8 mouse cellular contexts compared by ENCODE assay signal in genomic region chr9:21030055-21030600, GRCm38 (mm10). TPM values are rescaled to one million over a fixed set of nuclear protein-coding genes. Genes with fewer than 3 reads are reported as not detected.
DNase-seq lines count a peak whose midpoint lies in the region; ATAC-seq lines count a peak whose summit lies in the region.

No protein-coding gene starts in this region.

- H3K9ac ChIP-seq in lung, embryonic 16.5 days (ENCODE audit: low read length) = peak overlapping the region; percentile 63
- H3K9ac ChIP-seq in embryonic facial prominence, embryonic 14.5 days (ENCODE audit: low read depth, low read length) = no peak overlapping the region
- no peak overlapping the region for H3K9ac ChIP-seq in neural tube, embryonic 15.5 days (replicated peaks)

- no peaks in the 10 kb centered on the region for H3K36me3 ChIP-seq in lung, embryonic 16.5 days (ENCODE audit: control insufficient read depth, insufficient read depth, low read length)
- no peaks in the 10 kb centered on the region for H3K36me3 ChIP-seq in embryonic facial prominence, embryonic 14.5 days (ENCODE audit: control insufficient read depth, insufficient read depth, low read length)
- H3K36me3 ChIP-seq in limb, embryonic 10.5 days = no peaks in the 10 kb centered on the region
- no peaks in the 10 kb centered on the region for H3K36me3 ChIP-seq in neural tube, embryonic 15.5 days

- no peak for DNase-seq in lung, postnatal 25 days (ENCODE audit: low spot score)
- DNase-seq in embryonic facial prominence, embryonic 14.5 days (ENCODE audit: low spot score) = no peak
- DNase-seq in limb, embryonic 10.5 days (ENCODE audit: low spot score) = no peak
- DNase-seq in gastrocnemius, postnatal 36 days = no peak
- no peak for DNase-seq in right cerebral cortex, postnatal 36 days (ENCODE audit: low spot score in 2 of 2)
- no peak for DNase-seq in embryo, embryonic 11 days

- H3K27ac ChIP-seq in lung, embryonic 16.5 days (ENCODE audit: low read length) = no peak overlapping the region; the same call in 1 of the 2 replicates
- H3K27ac ChIP-seq in embryonic facial prominence, embryonic 14.5 days (replicated peaks; ENCODE audit: low read depth, low read length) = no peak overlapping the region
- H3K27ac ChIP-seq in limb, embryonic 10.5 days = no peak overlapping the region
- no peak overlapping the region for H3K27ac ChIP-seq in neural tube, embryonic 15.5 days (replicated peaks)

- peaks cover 48% of the 10 kb centered on the region for H3K4me1 ChIP-seq in lung, embryonic 16.5 days (replicated peaks; ENCODE audit: control insufficient read depth, insufficient read depth, low read length)
- peaks cover 33% of the 10 kb centered on the region for H3K4me1 ChIP-seq in embryonic facial prominence, embryonic 14.5 days (ENCODE audit: control insufficient read depth, insufficient read depth, low read length)
- H3K4me1 ChIP-seq in limb, embryonic 10.5 days = peaks cover 62% of the 10 kb centered on the region
- H3K4me1 ChIP-seq in neural tube, embryonic 15.5 days = peaks cover 59% of the 10 kb centered on the region

- H3K4me2 ChIP-seq in lung, embryonic 16.5 days (ENCODE audit: low read depth, low read length) = peak overlapping the region; percentile 98
- peak overlapping the region; percentile 73 for H3K4me2 ChIP-seq in embryonic facial prominence, embryonic 14.5 days (ENCODE audit: low read depth, low read length)
- H3K4me2 ChIP-seq in neural tube, embryonic 15.5 days = peak overlapping the region; percentile 86

- H3K9me3 ChIP-seq in lung, embryonic 16.5 days (ENCODE audit: control insufficient read depth, low read length) = no peaks in the 10 kb centered on the region
- no peaks in the 10 kb centered on the region for H3K9me3 ChIP-seq in embryonic facial prominence, embryonic 14.5 days (ENCODE audit: control insufficient read depth, low read length)
- no peaks in the 10 kb centered on the region for H3K9me3 ChIP-seq in limb, embryonic 10.5 days (replicated peaks)
- no peaks in the 10 kb centered on the region for H3K9me3 ChIP-seq in neural tube, embryonic 15.5 days (replicated peaks)

- H3K27me3 ChIP-seq in lung, embryonic 16.5 days (ENCODE audit: control insufficient read depth, insufficient read depth, low read depth, low read length) = peaks cover 34% of the 10 kb centered on the region
- peaks cover 61% of the 10 kb centered on the region for H3K27me3 ChIP-seq in embryonic facial prominence, embryonic 14.5 days (replicated peaks; ENCODE audit: control insufficient read depth, insufficient read depth, low read length)
- peaks cover 96% of the 10 kb centered on the region for H3K27me3 ChIP-seq in limb, embryonic 10.5 days (ENCODE audit: low read depth, poor library complexity, severe bottlenecking)
- H3K27me3 ChIP-seq in neural tube, embryonic 15.5 days (replicated peaks) = peaks cover 73% of the 10 kb centered on the region

- intact Hi-C loops in gastrocnemius, postnatal 36 days (cut with DNase I) = loop anchor here (5.0 kb wide), 1 partner anchor 107 kb away; no protein-coding TSS in a partner anchor

- peak overlapping the region; percentile 65 for H3K4me3 ChIP-seq in lung, embryonic 16.5 days (ENCODE audit: low read length)
- peak overlapping the region; percentile 52 for H3K4me3 ChIP-seq in embryonic facial prominence, embryonic 14.5 days (ENCODE audit: low read depth, low read length)
- H3K4me3 ChIP-seq in limb, embryonic 10.5 days = peak overlapping the region; percentile 56
- H3K4me3 ChIP-seq in neural tube, embryonic 15.5 days (replicated peaks) = 0 out of 2 replicates have a peak overlapping the region, but pooled peaks have one; percentile 22

- 24% methylated on average over 22 of the region's 22 CpGs for whole genome bisulfite sequencing in lung, embryonic 16.5 days
- WGBS in embryonic facial prominence, embryonic 14.5 days = 34% methylated on average over 21 of the region's 22 CpGs
- 21% methylated on average over 22 of the region's 22 CpGs for WGBS in limb, embryonic 10.5 days
- WGBS in neural tube, embryonic 15.5 days = 24% methylated on average over 22 of the region's 22 CpGs

- ATAC-seq in lung, embryonic 16.5 days (ENCODE audit: low read depth) = no peak
- no peak for ATAC-seq in embryonic facial prominence, embryonic 14.5 days (ENCODE audit: low read depth)
- no peak for ATAC-seq in neural tube, embryonic 15.5 days (ENCODE audit: low FRiP score)

RNA-seq across cellular contexts. Expression of gene Icam4, which starts 1.0 kb away (rescaled TPM):
- polyA plus RNA-seq in lung, embryonic 16.5 days (2015; fragmentation: Nextera tagmentation; extraction: Ambion mirVana) = 2.2 and 4.2 TPM in 2 replicates
- 0.65 and 0.69 TPM in 2 replicates for polyA plus RNA-seq in embryonic facial prominence, embryonic 14.5 days (2014; fragmentation: Nextera tagmentation; extraction: Ambion mirVana)
- 5.1 and 5.4 TPM in 2 replicates for polyA plus RNA-seq in limb, embryonic 10.5 days (2016; fragmentation: Nextera tagmentation; extraction: Ambion mirVana)
- polyA plus RNA-seq in neural tube, embryonic 15.5 days (2015; fragmentation: Nextera tagmentation; extraction: Ambion mirVana) = 0.54 TPM in 1 of 2 replicates, not detected in the other
- 1 to 10 TPM; 1.2 to 1.7 TPM for total RNA-seq in gastrocnemius, postnatal 36 days (2021)

RNA-seq across cellular contexts. Expression of gene Icam5, which starts 1.7 kb away (rescaled TPM):
- polyA plus RNA-seq in lung, embryonic 16.5 days (2015; fragmentation: Nextera tagmentation; extraction: Ambion mirVana) = 0.24 and 0.33 TPM in 2 replicates
- 0.19 TPM in 1 of 2 replicates, not detected in the other for polyA plus RNA-seq in embryonic facial prominence, embryonic 14.5 days (2014; fragmentation: Nextera tagmentation; extraction: Ambion mirVana)
- polyA plus RNA-seq in limb, embryonic 10.5 days (2016; fragmentation: Nextera tagmentation; extraction: Ambion mirVana) = 0.05 TPM in 1 of 2 replicates, not detected in the other
- 1.8 and 2.0 TPM in 2 replicates for polyA plus RNA-seq in neural tube, embryonic 15.5 days (2015; fragmentation: Nextera tagmentation; extraction: Ambion mirVana)
- total RNA-seq in gastrocnemius, postnatal 36 days (2021) = not detected

RNA-seq across cellular contexts. Expression of gene Icam1, which starts 14.3 kb away (rescaled TPM):
- polyA plus RNA-seq in lung, embryonic 16.5 days (2015; fragmentation: Nextera tagmentation; extraction: Ambion mirVana) = 76.2 and 93.0 TPM in 2 replicates
- polyA plus RNA-seq in embryonic facial prominence, embryonic 14.5 days (2014; fragmentation: Nextera tagmentation; extraction: Ambion mirVana) = 18.6 and 20.0 TPM in 2 replicates
- 6.2 and 7.6 TPM in 2 replicates for polyA plus RNA-seq in limb, embryonic 10.5 days (2016; fragmentation: Nextera tagmentation; extraction: Ambion mirVana)
- polyA plus RNA-seq in neural tube, embryonic 15.5 days (2015; fragmentation: Nextera tagmentation; extraction: Ambion mirVana) = 4.2 and 16.9 TPM in 2 replicates
- 1 to 10 TPM; 1.9 to 2.1 TPM for total RNA-seq in gastrocnemius, postnatal 36 days (2021)

RNA-seq across cellular contexts. Expression of gene Mrpl4, which starts 27.6 kb away (rescaled TPM):
- 156 TPM in 2 replicates for polyA plus RNA-seq in lung, embryonic 16.5 days (2015; fragmentation: Nextera tagmentation; extraction: Ambion mirVana)
- 110 and 119 TPM in 2 replicates for polyA plus RNA-seq in embryonic facial prominence, embryonic 14.5 days (2014; fragmentation: Nextera tagmentation; extraction: Ambion mirVana)
- polyA plus RNA-seq in limb, embryonic 10.5 days (2016; fragmentation: Nextera tagmentation; extraction: Ambion mirVana) = 177 and 190 TPM in 2 replicates
- 114 and 123 TPM in 2 replicates for polyA plus RNA-seq in neural tube, embryonic 15.5 days (2015; fragmentation: Nextera tagmentation; extraction: Ambion mirVana)
- 10 to 100 TPM; 58.5 to 58.7 TPM for total RNA-seq in gastrocnemius, postnatal 36 days (2021)

RNA-seq across cellular contexts. Expression of gene Zglp1, which starts 36.8 kb away (rescaled TPM):
- 1.1 and 1.2 TPM in 2 replicates for polyA plus RNA-seq in lung, embryonic 16.5 days (2015; fragmentation: Nextera tagmentation; extraction: Ambion mirVana)
- 0.87 and 1.2 TPM in 2 replicates for polyA plus RNA-seq in embryonic facial prominence, embryonic 14.5 days (2014; fragmentation: Nextera tagmentation; extraction: Ambion mirVana)
- 0.61 and 2.5 TPM in 2 replicates for polyA plus RNA-seq in limb, embryonic 10.5 days (2016; fragmentation: Nextera tagmentation; extraction: Ambion mirVana)
- polyA plus RNA-seq in neural tube, embryonic 15.5 days (2015; fragmentation: Nextera tagmentation; extraction: Ambion mirVana) = 1.00 and 1.6 TPM in 2 replicates
- total RNA-seq in gastrocnemius, postnatal 36 days (2021) = not detected
